Mouse (Mus musculus): ENCODE measurements at regions not wholly inside any gene's neighbourhood (a gene's known extent, or its start where the extent isn't known, plus 50 kb on each side); places are given as distances from the start of the nearest gene placed in this dataset.

- DNase-seq: no peak
Measured at GRCm38 (mm10) chr7:82921722-82922121, 54.6 kb downstream of the Mex3b start.

GRCm38 (mm10) chr7:82923220-82924071, 56.3 kb downstream of the Mex3b start:
- no peak for DNase-seq

GRCm38 (mm10) chr7:82924092-82924491, 57.0 kb downstream of the Mex3b start:
- DNase-seq: no peak

GRCm38 (mm10) chr7:82938311-82938710, 71.2 kb downstream of the Mex3b start:
- no peak for DNase-seq

GRCm38 (mm10) chr7:82939536-82939935, 72.4 kb downstream of the Mex3b start:
- DNase-seq: no peak

GRCm38 (mm10) chr7:82943376-82943775, 76.2 kb downstream of the Mex3b start:
- DNase-seq: no peak

DNA sequence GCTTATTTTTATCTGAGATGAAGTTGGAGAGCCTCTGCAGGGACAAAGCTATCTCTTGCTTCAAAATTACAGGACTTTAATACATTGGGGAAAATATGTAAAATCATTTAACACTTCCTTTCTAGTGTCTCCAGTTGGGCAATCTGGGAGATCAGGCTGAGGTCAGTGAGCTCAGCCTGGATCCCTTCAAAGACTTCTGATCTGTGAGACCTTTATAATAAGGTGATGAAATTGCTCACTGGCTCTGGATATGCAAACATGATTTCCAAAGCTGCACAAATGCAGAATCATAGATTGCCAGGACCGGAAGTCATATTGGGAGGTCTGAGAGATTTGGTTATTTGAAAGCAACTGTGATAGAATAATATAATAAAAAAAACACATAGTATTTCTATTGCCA, 76.7 kb downstream of the Mex3b start:
- no peak for DNase-seq

GRCm38 (mm10) chr7:82949372-82949771, 82.2 kb downstream of the Mex3b start:
- no peak for DNase-seq

DNA sequence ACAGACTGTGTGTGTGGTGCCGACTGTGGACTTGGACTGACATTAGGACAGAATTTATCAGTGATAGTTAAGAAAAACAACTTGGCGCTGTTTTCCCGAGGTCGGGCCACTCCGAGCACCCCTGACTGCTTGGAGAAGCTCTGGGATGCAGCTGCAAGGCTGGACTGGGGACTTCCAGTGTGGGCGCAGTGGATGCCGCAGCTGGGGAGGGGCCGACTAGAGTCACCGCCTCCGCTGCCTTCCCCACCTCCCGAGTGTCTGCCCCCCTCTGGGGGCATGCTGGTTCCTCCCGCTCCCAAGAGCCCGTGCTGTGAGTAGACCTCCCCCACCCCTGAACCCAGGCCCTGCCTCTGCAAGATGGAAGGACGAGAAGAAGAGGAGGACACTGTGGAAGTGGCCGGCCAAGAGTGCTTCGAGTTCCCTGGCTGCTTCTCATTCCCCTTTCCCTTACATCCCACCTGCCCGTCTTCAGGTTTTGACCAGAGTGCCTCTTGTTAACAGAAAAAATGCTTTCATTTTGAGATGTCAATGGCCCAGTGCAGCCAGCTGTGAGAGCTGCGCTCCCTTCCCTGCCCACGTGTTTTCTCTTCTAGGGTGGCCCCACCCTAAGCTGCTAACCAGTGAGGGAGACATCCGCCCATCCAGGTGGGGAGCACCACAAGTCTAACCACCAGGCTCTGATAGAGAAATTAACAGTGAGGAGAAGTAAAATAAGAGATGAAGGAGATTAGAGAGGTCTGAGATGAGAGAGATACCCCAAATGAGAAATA, 90.3 kb downstream of the Mex3b start:
- no peak for DNase-seq

GRCm38 (mm10) chr7:82970599-82970998, 103.5 kb downstream of the Mex3b start:
- DNase-seq: no peak

DNA sequence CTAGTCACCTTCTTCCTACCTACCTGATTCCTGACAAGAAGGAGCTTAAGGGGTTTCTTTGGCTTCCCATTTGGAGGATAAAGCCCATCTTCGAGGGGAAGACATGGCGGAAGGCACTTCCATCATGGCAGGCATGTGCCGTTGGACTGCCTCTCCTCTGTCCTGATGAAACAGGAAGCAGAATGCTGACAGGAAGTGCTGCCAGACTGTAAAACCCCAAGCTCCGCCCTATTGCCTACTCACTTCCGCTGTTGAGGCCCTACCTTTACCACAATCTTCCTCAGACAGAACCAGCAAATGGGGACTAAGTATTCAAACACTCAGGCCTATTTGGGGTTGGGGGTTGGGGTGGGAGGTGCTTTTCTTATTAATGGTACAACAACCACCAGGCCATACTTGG, 104.1 kb downstream of the Mex3b start:
- DNase-seq: no peak

DNA sequence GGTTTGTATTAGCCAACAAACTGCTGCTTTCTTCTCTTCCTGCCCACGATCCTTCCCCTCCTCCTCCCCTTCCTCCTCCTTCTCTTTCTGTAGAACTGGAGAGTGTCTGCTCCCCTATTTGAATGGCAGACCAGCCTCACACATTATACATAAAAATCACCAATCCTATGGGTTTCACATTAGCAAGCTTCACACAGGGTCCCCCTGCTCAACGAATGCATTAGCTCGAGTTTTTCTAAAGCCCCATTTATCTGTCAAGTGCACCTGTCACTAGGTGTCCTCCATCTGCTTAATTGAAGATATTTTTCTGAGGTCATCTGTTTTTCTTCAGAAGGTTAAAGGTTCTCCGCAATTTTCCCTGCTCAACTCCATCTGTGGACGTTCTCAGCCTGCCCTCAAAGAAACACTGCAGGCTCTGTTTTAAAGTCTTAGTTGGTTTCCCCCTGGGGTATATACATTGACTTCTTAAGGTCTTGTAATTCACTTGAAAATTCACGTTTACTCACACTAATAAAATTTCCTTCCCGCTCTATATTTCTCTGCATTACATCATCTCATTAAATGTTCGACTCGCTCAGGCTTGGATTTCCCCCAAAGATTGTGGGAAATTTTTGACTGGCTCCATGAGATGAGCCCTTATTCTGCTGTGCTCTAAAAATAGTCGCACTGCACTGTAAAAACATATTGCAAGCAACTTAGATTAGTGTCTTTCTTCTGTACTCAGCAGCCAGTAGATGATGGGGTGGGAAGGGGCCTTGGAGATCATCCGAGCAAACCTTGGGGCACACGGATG, 105.3 kb downstream of the Mex3b start:
- no peak for DNase-seq

- no peak for DNase-seq
Measured at GRCm38 (mm10) chr7:82990708-82991107, 123.6 kb downstream of the Mex3b start.

GRCm38 (mm10) chr7:82993136-82993535, 126.0 kb downstream of the Mex3b start:
- no peak for DNase-seq

DNA sequence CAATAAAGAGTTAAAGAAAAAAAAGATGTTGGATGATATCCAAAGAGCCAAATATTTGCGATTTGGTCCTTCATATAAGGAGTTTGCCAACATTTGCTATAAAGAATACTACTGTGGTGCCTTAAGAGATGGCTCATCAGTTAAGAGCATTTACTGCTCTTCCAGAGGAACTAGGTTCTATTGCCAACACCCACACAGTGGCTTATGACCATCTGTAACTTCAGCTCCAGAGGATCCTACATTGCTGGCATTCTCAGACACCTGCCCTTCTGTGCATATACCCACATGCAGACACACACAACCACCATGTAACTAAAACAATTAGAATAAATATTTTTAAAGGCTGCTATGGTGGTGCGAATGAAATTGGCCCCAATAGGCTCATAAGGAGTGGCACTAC, 131.7 kb downstream of the Mex3b start:
- no peak for DNase-seq

- DNase-seq: no peak
Measured at GRCm38 (mm10) chr7:83007540-83007939, 140.4 kb downstream of the Mex3b start.

DNA sequence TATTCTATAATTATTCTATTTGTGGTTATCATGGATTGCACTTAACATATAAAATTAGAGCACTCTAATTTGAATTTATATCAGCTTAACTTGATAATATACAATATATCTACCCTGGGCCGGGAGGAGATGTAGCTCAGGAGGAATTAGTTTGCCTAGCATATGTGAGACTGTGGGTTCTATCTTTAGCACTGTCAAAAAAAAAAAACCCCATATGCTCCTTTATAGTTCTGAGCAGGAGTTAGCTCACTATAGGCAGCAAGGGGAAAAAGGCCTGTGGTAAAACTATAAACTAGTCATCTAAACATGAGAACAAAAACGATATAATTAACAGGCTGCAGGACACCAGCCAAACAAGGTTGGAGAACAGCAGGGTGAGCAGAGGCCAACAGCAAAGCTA, 145.0 kb downstream of the Mex3b start:
- DNase-seq: no peak

DNA sequence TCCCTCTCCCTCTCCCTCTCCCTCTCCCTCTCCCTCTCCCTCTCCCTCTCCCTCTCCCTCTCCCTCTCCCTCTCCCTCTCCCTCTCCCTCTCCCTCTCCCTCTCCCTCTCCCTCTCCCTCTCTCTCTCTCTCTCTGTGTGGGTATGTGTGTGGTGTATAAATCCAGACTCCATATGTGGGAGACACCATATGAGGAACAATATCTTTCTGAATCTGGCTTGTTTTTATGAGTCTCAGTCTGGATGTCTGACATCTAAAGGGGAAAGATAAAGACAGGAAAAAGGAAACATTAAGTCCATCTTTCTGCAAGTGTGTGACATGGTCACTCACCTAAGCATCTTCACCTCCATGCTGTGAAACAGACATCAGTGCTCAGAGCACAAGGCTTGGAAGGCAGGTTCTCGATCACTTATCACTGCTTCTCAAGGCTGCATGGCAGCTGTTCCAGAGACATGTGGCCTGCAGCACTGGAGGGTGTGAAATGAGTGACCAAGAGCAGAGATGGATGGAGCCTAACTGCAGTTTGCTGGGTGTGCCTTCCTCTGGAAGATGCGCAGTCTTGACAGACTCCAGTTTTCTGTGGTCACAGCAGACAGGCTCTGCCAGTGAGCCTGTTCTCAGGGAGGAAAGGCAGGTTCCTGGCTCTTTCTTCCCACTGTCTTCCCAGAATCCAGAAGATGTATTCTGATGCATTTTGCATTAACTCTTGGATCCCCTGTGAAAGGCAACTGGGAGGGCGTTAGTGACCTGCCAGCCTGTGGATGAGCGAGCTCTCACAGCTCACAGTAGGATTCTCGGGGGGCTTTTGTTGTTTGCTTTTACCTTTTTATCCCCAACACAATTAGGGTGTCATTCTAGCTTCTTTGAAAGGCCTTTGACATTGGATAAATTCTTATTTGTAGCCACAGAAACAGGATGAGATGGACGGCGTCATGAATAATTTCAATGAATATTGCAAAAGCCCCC, 147.9 kb downstream of the Mex3b start:
- DNase-seq: no peak

DNA sequence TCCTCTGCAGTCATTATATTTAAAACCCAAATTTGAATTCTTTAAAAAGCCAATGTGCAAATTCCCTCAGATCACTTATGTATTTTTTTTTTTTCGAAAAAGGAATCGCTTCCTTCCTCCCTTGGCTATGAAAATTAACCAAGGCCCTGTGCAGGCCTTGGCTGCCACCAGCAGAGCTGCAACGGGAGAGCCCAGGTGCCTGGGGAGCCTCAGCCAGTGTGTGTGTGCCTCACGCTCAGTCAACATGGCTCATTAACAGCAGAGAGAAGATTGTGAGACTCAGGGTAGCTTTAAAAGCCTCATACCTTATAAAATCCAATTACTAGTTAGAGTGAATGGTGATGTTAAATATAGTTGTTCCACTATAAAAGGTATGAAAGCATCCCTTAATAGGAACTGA, 148.6 kb downstream of the Mex3b start:
- DNase-seq: no peak

DNA sequence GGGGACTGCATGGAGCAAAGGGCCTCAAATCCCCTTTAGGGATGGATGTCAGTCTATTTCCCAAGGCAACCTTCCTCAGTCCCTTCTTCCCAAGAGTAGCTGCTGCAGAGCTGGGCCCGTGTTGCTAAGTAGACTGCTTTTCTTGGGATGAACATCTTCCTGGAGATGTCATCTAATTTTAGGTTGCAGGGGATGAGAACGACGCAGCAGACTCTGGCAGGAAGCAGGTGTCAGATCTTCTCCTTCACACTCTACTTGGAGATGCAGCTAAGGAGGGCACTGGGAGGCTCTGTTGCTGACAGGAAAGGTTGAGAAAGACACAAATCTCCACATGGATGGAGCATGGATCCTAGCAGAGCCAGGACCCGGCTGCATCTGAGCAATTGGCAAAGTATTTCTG, 149.4 kb downstream of the Mex3b start:
- DNase-seq: no peak

GRCm38 (mm10) chr7:83020584-83020983, 153.5 kb downstream of the Mex3b start:
- no peak for DNase-seq

DNA sequence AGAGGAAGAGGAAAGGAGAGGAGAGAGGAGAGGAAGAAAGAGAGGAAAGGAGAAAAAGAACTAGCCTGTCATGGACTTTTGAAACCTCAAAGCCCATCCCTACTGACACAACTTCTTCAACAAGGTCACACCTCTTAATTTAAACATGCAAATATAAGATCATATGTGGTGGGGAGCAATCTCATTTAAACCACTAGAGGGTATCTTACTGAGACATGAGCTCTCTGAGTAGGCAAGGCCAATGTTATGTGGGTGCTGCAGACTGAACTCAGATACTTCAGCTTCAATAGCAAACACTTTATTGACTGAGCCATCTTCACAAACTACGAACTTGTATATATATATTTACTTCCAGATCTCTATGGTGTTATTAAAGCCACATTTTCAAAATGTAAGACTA, 156.9 kb downstream of the Mex3b start:
- DNase-seq: no peak
